Mouse (Mus musculus): ENCODE measurements around the gene Xrcc4.

GRCm38 (mm10) chr13:90052408-90052807 is 37.0 kb downstream of the Xrcc4 start:
- no peak for TF ChIP-seq ZC3H11A (IDR thresholded peaks at IDR 0.05; ENCODE audit: borderline replicate concordance, low read depth, low read length)
- TF ChIP-seq ZNF384 (IDR thresholded peaks at IDR 0.05; ENCODE audit: low read depth, low read length) = no peak
- no peak for TF ChIP-seq HCFC1 (IDR thresholded peaks at IDR 0.05; ENCODE audit: borderline replicate concordance, insufficient read depth, low read length)
- TF ChIP-seq MAFK (IDR thresholded peaks at IDR 0.05; ENCODE audit: insufficient read depth, low read depth, low read length) = no peak
- no peak for TF ChIP-seq CHD2 (IDR thresholded peaks at IDR 0.05; ENCODE audit: low read depth, low read length)

Data from ES-E14 (cell line).